Mouse (Mus musculus) T-cell, adult 66 days (primary cell): ENCODE data around the gene 1700013G24Rik. TPM values are rescaled to one million over a fixed set of nuclear protein-coding genes. Genes with fewer than 3 reads are reported as not detected.

ENCODE experiments used
- total RNA-seq, 2 experiments: library from RNA; stranded (reverse); gene quantifications; 3 replicates in 1 of 2; 4 replicates in 1 of 2; pipeline ENCODE4 v1.2.4; 2023

Gene 1700013G24Rik
- not detected for total RNA-seq

GRCm38 (mm10) chr4:137453234-137453767, at the start of gene 1700013G24Rik:
Gene 1700013G24Rik (plus strand): TSS chr4:137453284.

GRCm38 (mm10) chr4:137409691-137410090, 43.4 kb upstream of the 1700013G24Rik start, which contains the start of gene Cela3a:
Gene Cela3a (minus strand): TSS chr4:137409791.

GRCm38 (mm10) chr4:137430502-137430901, 22.6 kb upstream of the 1700013G24Rik start, which contains the start of gene Cela3b:
Gene Cela3b (minus strand): TSS chr4:137430540.

GRCm38 (mm10) chr4:137468260-137469080, 15.4 kb downstream of the 1700013G24Rik start, which contains the start of gene Hspg2:
Gene Hspg2 (plus strand): TSS chr4:137468769.

Other genes starting within 250 kb of the 1700013G24Rik start
- under 1 TPM in 1 of 2 experiments, not detected in 1; 0.12 TPM for gene Wnt4, start 175.8 kb upstream of the 1700013G24Rik start, total RNA-seq
- 100 to 1,000 TPM; 392 to 410 TPM for gene Cdc42, start 95.6 kb upstream of the 1700013G24Rik start, total RNA-seq
- not detected for gene Cela3a, start 43.5 kb upstream of the 1700013G24Rik start, total RNA-seq
- gene Cela3b, start 22.7 kb upstream of the 1700013G24Rik start, total RNA-seq = not detected
- gene Hspg2, start 15.5 kb downstream of the 1700013G24Rik start, total RNA-seq = under 1 TPM; 0.03 to 0.09 TPM
- not detected for gene Ldlrad2, start 121.3 kb downstream of the 1700013G24Rik start, total RNA-seq
- 100 to 1,000 TPM; 249 to 266 TPM for gene Usp48, start 140.5 kb downstream of the 1700013G24Rik start, total RNA-seq
- 1 to 10 TPM in 1 of 2 experiments, under 1 TPM in 1; 0.82 to 1.3 TPM for gene Rap1gap, start 211.4 kb downstream of the 1700013G24Rik start, total RNA-seq